Mouse (Mus musculus): ENCODE measurements around the gene D3Ertd254e. TPM values are rescaled to one million over a fixed set of nuclear protein-coding genes. Genes with fewer than 3 reads are reported as not detected.
"Not testable (repeated sequence)": the region's sequence is repeated elsewhere in the genome, so short reads cannot be mapped to it uniquely, and the experiment has no call there.

Gene D3Ertd254e
- total RNA-seq (2021) = 10 to 100 TPM; 17.6 to 18.6 TPM
- long read RNA-seq, full-length matches to known transcripts = 1 of 2 reads
- long read RNA-seq, partial matches to known transcripts = 0 of 2 reads
- long read RNA-seq, other reads (novel, unspliced or antisense) = 1 of 2 reads

DNA sequence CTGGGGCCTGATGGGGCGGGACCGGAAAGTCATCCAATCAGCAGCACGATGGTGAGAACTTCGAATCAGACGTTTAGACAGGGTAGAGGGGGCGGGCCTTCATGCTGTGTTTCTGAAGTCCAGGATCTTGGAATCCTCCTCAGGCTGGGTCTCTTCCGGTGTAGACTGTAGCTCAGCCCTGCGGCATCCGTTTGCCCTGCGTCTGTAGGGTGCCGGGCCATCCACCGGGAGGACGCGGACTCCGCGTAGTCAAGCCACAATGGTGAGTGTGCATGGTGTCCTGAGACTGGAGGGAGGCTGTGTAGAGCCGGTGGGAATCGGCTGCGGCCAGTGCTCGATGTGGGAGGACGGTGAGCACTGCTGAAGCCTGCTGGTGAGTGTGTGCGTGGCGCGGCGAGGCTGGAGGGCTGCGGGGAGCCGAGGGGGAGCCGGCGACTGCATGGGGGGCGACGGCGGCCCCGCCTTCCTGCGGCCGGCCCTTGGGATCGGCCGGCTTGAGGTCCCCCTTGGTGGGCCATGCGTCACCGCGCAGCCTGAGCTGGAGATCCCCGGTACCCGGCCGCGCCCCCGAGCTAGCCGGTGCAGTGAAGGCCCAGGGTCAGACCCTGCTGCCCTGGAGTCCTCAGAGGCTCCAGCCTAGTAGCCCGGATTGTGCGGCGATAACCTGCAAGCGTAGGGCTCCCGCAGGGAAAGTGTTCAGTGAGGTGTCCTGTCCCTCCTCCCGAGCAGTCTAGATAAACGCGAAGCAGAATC lies at the start of gene D3Ertd254e:
Gene D3Ertd254e, plus strand, starts transcription at position 84 of the 753 bp plus-strand sequence.
- DNase-seq (ENCODE audit: low spot score in 2 of 2) = peak; percentile 84 to 89

- no peak for DNase-seq (ENCODE audit: low spot score in 2 of 2)
Measured at GRCm38 (mm10) chr3:36116076-36116475, 34.7 kb upstream of the D3Ertd254e start.

DNA sequence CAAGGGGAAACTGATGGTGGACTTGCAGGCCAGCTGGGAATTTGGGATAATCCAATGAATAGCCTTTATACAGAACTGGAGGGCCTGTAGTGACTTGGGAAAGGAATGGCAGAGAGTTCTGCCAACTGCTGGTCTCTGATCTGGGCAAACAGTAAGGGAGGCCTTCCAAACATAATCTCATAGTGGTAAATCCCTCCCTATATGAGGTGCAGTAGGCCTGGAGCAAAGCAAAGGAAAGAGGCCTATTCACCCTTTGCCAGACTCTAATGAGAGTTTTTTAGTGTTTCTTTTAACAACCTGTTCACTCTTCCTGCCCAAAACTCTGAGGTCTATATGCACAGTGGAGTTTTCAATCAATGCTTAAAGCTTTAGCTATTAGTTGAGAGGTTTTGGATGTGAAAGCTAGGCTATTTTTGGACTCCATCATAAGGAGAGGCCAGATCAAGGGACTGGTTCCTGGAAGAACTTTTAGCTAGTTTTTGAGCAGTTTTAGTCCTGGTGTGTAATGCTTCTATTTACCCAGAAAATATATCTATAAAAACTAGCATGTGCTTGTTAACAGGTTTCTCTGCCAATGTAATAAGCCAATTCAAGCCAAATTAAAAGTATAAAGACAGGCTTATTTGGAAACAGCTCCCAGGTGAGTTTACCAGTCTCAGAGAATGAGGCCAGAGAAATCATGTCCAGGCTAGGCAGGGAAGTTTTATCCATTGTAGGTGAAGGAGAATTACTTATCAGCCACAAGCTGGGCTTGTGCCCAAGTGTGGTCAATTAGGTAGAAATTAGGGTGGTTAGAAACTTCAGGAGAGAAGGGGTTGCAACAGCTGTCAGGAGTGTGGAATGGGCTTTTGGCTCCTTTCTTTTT lies 30.9 kb upstream of the D3Ertd254e start:
- no peak for DNase-seq (ENCODE audit: low spot score in 2 of 2)

DNA sequence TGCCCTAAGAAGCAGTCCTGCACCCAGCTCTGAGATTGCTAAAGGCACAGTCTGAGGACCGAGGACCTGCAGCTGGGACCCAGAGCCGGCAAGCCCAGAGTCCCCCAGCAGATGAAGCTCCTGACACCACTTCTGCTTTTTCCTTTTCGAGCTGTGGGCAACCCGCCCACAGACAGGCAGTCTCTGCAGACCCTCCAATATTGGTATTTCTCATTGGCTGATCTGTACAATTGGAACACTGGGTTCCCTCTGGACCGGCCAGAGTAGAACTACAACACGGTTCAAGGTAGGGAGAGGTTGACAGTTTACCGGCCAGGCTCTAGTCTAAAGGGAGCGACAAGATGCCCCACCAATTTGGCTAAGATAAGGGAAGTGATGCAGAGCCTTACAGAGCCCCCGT lies 24.6 kb upstream of the D3Ertd254e start:
- DNase-seq (ENCODE audit: low spot score in 2 of 2) = not testable (repeated sequence)

DNA sequence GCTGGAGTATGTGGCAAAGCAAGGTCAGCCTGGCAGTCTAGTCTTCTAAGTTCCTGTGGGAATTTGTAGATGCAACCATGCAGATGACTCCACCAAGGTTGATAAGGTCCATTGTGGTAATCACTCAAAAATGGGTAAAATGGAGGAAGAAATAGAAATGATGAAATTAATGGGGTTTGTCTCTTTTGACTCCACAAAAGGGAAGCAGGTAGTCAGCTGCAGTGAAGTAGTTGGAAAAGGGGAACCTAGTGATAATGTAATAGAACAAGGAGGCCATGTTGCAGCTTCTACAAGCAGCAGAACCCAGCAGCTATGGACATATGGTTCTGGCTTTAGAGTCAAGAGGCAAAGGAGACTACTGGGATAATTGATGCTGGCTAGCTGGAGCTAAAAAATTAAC lies 14.7 kb upstream of the D3Ertd254e start:
- DNase-seq (ENCODE audit: low spot score in 2 of 2) = no peak

- DNase-seq (ENCODE audit: low spot score in 2 of 2) = no peak
Measured at GRCm38 (mm10) chr3:36137560-36137959, 13.3 kb upstream of the D3Ertd254e start.

DNA sequence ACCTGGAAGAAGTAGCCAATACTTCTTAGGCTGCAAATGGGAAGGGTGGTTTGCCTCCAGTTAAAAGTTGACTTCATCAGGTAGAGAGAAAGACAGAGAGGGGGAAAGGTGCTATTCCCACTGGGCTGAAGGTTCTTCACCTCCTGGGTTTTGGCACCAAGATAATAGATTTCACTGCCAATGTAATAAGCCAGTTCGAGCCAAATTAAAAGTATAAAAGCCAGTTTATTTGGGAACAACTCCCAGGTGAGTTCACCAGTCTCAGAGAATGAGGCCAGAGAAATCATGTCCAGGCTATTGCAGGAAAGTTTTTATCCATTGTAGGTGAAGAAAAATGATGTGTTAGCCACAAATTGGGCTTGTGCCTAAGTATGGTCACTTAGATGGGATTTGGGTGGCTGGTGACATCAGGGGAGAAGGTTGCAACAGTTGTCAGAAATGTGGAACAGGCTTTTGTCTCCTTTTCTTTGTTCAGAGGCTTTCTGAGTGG lies 12.6 kb upstream of the D3Ertd254e start:
- no peak for DNase-seq (ENCODE audit: low spot score in 2 of 2)

GRCm38 (mm10) chr3:36138996-36139395 lies 11.8 kb upstream of the D3Ertd254e start:
- DNase-seq (ENCODE audit: low spot score in 2 of 2) = no peak

- no peak for DNase-seq (ENCODE audit: low spot score in 2 of 2)
Measured at GRCm38 (mm10) chr3:36150537-36150933, 282 bp upstream of the D3Ertd254e start.

- DNase-seq (ENCODE audit: low spot score in 2 of 2) = no peak
Measured at GRCm38 (mm10) chr3:36155268-36155667, 4.5 kb downstream of the D3Ertd254e start.

DNA sequence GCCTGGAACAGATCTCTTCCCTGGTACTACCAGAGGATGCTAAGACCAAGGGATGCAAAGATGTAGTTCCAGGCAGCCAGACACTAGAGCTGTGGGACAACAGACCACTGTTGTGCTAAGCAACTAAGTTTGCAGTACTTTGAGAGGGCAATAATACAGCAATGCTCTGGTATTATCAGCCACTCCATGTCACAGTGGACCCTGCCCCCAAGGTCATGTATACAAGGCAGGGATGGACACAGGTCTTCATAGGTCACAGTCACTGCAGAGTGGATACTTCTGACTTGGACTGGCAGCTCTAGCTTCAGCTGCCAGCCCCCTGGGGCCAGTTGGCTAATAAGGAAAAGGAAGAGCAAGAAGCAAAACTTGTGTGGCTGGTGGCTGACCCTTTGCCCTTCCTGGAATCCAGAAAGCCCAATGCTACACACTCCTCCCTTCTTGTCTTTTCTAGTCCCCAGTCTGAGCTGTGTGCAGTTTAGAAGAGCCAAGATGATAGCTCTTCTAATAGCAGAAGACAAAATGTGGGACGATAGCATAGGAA lies 19.9 kb downstream of the D3Ertd254e start:
- no peak for DNase-seq (ENCODE audit: low spot score in 2 of 2)

- DNase-seq (ENCODE audit: low spot score in 2 of 2) = no peak
Measured at GRCm38 (mm10) chr3:36171348-36171747, 20.5 kb downstream of the D3Ertd254e start.

GRCm38 (mm10) chr3:36173761-36174160 lies 22.9 kb downstream of the D3Ertd254e start:
- DNase-seq (ENCODE audit: low spot score in 2 of 2) = no peak

GRCm38 (mm10) chr3:36181519-36181918 lies 30.7 kb downstream of the D3Ertd254e start:
- DNase-seq (ENCODE audit: low spot score in 2 of 2) = peak; percentile 68 to 75

GRCm38 (mm10) chr3:36186510-36186909 lies 35.7 kb downstream of the D3Ertd254e start:
- DNase-seq (ENCODE audit: low spot score in 2 of 2) = no peak

DNA sequence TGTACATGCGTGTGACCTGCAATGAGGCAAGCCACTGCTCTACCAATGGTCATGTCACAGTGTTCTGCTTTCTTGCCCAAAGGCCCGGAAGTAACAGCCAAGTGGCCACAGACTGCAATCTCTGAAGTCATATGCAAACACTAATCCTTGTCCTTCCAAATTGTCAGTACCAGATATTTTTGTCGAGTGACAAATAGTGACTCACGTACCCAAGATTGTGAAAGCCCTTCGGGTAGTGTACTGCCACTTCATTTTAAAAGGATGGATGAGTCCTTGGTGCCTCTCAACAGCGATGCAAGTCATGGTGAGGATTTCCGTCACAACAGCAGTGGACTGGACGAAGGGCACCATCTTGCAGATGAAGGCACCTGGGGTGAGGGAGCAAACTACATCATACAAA lies 38.4 kb downstream of the D3Ertd254e start:
- no peak for DNase-seq (ENCODE audit: low spot score in 2 of 2)

DNA sequence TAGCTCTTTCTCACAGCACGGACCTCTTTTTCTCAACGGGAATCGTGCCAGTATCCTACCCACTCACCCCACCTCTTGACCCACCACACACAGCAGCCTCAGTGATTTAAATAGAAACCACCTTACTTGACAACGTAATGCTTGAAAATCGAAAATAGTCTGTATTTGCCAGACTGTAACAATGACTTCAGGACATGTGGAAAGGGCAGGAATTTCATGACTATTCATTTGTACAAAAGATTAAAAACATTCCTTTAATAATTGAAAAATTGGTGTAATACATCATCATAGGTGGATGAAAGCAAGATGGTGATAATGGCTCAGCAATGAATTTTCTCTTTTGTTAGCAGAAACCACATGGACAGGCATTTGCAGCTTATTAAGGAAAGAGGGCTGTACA lies 50.3 kb downstream of the D3Ertd254e start:
- no peak for DNase-seq (ENCODE audit: low spot score in 2 of 2)

DNA sequence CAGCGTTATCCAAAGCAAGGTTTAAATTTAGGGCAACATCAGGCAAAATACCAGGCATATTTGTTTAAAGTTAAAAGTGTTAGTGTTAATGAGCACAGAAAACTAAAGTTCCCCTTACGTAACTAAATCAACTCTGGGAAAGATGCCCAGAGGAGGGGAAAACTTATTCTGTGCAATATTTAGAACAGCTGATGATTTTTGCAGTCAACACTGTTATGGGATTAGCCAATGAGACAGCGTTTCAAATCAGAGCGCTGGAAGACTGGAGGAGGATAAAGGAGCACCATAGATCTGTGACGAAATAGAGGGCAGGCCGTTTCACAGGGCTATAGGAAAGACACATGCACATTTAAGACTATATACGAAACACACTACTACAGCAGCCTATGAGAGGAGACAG lies 52.1 kb downstream of the D3Ertd254e start:
- no peak for DNase-seq (ENCODE audit: low spot score in 2 of 2)

DNA sequence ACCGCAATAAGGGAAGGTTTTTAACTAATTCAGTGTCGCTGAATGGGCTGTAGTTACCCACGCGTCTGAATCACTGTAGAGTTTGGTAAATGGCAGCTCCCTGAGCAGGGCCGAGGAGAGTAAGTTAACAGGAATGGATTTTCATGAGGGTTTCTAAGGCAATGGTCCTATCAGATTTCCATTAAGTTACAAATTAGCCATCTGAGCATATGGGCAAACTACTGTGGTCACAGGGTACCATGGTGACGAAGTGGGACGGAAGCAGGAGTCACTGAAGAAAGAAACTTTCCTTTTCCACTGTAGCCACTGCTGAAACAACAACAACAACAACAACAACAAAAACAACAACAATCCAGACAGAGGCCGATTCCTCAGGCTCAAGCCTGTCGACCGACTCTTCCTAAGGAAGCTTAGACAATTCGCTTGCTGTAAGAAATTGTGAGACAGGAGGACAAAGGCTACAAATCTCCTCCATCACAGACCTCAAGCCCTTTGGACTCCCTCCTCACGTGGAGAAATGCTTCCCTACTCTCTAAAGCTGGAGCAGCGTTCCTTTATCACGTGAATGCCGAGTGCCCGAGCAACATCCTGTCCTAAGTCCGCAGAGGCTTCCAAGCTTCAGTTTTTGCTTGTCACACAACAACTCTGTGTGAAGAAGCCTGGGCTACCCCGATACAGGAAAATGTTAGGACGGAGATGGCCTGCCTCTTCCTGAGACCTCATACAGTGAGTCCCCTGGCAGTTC lies 56.9 kb downstream of the D3Ertd254e start:
- DNase-seq (ENCODE audit: low spot score in 2 of 2) = no peak

- DNase-seq (ENCODE audit: low spot score in 2 of 2) = peak; percentile 51 to 64
Measured at GRCm38 (mm10) chr3:36209776-36210555, 59.1 kb downstream of the D3Ertd254e start.
